Mouse (Mus musculus): ENCODE data around the gene Slfn1.
"Not testable (repeated sequence)": the region's sequence is repeated elsewhere in the genome, so short reads cannot be mapped to it uniquely, and the experiment has no call there.

Slfn1 gene

GRCm38 (mm10) chr11:83116597-83117227 is at the start of gene Slfn1:
Gene Slfn1, plus strand, starts transcription at chr11:83116849.
- DNase-seq = peak; percentile 38

DNA sequence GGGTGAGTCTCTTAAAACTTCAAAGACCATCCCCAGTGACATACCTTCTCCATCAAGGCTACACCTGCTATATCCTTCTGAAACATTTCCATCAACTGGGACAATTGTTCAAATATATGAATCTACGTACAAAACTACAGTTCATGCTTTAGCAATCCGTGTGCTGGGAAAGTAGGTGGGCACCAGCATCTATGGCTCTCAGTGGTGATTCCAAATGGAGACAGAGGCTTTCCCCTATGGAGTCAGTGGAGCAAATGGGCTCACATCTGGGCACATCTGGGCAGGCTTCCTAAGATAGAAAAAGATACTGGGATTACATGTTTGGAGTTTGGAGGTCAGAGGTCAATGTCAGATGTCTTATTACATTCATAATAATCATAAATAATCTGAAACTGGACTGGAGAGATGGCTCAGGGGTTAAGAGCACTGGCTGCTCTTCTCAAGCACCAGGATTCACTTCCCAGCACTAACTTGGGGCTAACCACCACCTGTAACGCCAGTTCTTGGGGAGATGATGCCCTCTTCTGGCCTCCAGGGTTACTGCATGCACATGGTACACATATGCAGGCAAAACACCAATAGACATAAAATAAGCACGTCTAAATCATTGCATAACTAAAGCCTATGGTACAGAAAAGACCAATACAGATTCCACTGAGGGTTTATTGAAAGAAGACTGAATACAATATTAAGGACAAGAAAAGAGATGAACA is 48.5 kb upstream of the Slfn1 start:
- DNase-seq = peak; percentile 53

- peak; percentile 9 for DNase-seq
Measured at GRCm38 (mm10) chr11:83070321-83070970, 46.2 kb upstream of the Slfn1 start.

DNA sequence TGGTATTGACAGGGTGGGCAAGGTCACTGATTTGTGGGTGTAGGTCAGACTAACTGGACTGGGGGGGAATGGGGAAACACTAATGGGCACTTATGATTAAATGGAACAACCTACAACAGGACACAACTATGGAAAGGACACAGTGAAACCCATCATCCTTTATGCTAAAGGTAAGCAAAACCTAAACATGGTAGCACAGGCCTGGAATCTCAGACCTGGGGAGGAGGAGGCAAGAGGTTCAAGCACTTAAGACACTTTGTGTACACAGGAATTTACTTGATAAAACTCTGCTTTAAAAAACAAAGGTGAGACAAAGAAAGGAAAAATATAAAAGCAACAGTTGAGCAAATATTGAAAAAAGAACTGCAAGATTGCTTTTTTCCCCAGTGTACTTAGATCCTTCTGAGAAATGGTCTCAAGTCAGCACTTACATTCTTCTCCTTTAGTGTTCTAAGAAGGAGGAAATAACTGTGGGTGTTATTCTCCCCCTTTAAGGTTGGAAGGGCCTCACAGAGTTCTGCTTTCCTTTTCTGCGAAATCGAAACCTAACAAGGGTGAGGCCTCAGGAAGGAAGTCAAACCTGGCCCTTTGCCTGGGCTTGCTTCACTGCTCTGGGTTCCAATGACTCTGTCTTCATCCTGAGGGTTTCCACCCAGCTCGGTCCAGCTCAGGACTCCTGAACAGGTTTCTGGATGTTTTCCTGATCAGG is 38.8 kb upstream of the Slfn1 start:
- peak; percentile 83 for DNase-seq

- DNase-seq = peak; percentile 47
Measured at GRCm38 (mm10) chr11:83078423-83079140, 38.1 kb upstream of the Slfn1 start.

GRCm38 (mm10) chr11:83079487-83080199 is 37.0 kb upstream of the Slfn1 start:
- peak; percentile 70 for DNase-seq

- no peak for DNase-seq
Measured at GRCm38 (mm10) chr11:83082741-83083473, 33.7 kb upstream of the Slfn1 start.

GRCm38 (mm10) chr11:83084161-83084560 is 32.5 kb upstream of the Slfn1 start:
- no peak for DNase-seq

GRCm38 (mm10) chr11:83084761-83085160 is 31.9 kb upstream of the Slfn1 start:
- no peak for DNase-seq

DNA sequence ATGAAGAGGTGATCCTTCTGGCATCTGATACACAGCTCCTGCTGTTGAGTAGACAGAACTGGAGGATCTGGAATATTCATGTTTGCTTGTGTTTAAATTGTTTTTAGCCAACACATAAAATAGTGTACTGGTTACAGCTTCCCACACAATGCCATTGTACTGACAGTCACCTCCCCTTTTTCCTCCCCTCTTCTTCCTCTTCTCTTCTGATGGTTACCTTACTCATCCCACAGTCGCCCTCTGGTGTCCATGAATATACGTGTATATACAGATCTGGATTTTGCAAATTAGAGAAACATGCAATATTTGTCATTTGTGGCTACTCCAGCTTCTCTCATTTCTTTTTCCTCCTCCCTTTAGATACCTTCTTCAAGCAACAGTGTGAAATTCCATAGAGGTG is 1.5 kb upstream of the Slfn1 start:
- DNase-seq = peak; percentile 88

DNA sequence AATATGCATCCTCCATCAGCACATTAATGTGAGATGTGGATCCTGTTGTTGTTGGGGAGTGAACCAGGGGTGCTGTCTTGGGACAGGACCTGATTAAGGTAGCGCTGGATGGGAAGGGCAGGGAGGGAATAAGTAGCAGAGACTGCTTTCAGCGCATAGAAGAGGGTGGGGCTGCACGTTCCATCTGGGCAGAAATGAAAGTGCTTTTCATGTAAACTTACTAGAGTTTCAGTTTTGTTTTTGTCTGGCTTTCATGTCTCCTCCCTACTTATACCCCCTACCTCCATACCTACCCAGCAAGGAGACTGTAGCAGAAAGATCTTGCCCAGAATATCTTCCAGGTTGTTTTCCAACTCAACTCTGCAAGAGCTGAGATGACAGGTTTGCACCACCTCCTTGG is 1.4 kb downstream of the Slfn1 start:
- peak; percentile 26 for DNase-seq

GRCm38 (mm10) chr11:83121131-83121685 is 4.6 kb downstream of the Slfn1 start:
- no peak for DNase-seq

GRCm38 (mm10) chr11:83123198-83123597 is 6.5 kb downstream of the Slfn1 start:
- no peak for DNase-seq

DNA sequence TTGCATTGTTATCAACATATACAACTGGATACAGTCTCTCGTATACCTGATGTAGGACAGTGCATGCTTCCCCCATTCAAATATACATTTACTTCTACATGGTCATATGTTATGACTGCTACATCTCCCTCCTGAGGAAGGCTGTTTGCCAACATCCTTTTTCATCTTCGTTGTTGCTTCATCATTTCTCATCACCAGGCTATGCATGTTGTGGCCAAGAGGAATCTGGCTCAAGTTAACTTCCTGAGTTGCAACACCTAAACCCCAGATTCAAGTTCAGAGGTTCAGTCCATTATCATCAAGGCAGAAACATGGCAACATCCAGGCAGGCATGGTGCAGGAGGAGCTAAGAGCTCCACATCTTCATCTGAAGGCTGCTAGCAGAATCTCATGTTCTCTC is 8.3 kb downstream of the Slfn1 start:
- DNase-seq = no peak

GRCm38 (mm10) chr11:83125633-83126032 is 9.0 kb downstream of the Slfn1 start:
- not testable (repeated sequence) for DNase-seq

GRCm38 (mm10) chr11:83137253-83137652 is 20.6 kb downstream of the Slfn1 start:
- DNase-seq = not testable (repeated sequence)

DNA sequence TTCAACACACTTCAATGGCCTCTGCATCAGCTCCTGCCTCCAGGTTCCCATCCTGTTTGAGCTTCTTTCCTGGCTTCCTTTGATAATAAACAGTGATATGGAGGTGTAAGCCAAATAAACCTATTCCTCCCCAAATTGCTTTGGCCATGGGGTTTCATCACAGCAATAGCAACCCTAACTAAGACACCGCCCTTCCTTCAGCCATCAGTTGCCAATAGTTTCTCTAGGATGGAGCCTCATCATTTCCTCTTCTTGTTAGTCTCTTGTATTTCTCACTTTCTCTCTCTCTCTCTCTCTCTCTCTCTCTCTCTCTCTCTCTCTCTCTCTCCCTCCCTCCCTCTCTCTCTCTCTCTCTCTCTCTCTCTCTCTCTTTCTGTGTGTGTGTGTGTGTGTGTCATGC is 32.3 kb downstream of the Slfn1 start:
- DNase-seq = not testable (repeated sequence)
